Mouse (Mus musculus) adrenal gland, postnatal 14 days (tissue): ENCODE results near the gene Gjb1. TPM values are rescaled to one million over a fixed set of nuclear protein-coding genes. Genes with fewer than 3 reads are reported as not detected.
"Not testable (repeated sequence)": the region's sequence is repeated elsewhere in the genome, so short reads cannot be mapped to it uniquely, and the experiment has no call there.

Source experiments
- DNase-seq: peaks from one replicate; pipeline ENCODE4 v3.0.0; 2021; ENCODE audit warnings: mixed read lengths
- long read RNA-seq, 2 experiments: library from polyadenylated mRNA; stranded (forward); transcript quantifications; one replicate each; pipeline ENCODE4 v2.0.0; 2021
- total RNA-seq: library from RNA; stranded (reverse); gene quantifications from 2 replicates; pipeline ENCODE4 v1.2.3, GENCODE M21; 2021

Gjb1 gene
- total RNA-seq = 2.7 and 72.8 TPM in 2 replicates
- long read RNA-seq, experiment 1, partial matches to known transcripts = 2 of 2 reads
- long read RNA-seq, experiment 1, other reads (novel, unspliced or antisense) = 0 of 2 reads
- long read RNA-seq, experiment 2, transcript Gjb1-201 (2 exons, 1,565 nt) = major isoform, 20 of 39 reads
- long read RNA-seq, experiment 2, partial matches to known transcripts = 18 of 39 reads
- long read RNA-seq, experiment 2, other reads (novel, unspliced or antisense) = 1 of 39 reads

- DNase-seq = no peak
Observed at GRCm38 (mm10) chrX:101376190-101376968, at the start of gene Gjb1. Gene Gjb1, plus strand, starts transcription at chrX:101376378.

DNA sequence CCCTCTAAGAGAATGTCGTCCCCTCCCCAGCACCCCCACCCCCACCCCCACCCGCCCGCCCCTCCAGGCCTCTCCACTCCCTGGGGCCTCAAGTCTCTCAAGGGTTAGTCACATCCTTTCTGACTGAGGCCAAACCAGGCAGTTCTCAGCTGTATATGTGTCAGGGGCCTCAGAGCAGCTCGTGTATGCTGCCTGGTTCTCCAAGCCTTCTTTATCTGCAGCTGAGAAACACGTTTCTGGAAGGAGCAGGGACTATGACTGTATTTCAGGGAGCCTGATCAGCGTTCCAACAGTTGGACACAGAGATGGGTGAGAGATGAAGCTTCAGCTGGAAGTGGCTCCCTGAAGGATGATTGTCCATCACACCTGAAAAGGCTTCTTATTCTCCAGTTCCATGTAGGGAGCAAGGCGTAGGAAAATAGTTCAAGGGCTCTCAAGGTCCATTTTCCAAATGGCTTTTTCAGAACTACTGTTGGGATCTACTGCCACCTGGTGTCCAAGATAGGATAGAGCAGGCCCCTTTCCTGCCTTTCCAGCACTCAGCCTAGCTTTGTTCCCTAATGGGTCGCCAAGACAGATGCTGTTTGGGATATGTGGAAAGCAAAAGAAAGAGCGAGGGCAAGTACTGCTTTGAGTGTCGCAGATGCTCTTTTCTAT is 46.7 kb upstream of the Gjb1 start:
- DNase-seq = peak; percentile 70

DNA sequence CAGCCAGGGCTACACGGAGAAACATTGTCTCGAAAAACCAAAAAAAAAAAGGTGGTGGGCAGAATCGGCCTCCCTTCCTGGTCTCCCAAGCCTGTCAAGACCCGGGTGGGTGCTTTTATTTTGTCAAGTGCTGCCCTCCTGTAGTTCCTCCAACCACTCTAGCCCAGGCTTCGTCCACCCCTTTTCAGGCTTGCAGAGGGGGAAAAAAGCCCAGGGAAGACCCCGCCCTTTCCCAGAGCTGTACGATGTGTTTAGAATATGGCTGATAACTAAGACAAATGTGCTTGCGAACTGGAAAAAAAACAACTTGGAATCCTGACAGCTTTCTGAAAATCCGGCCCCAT is 44.2 kb upstream of the Gjb1 start:
- no peak for DNase-seq

GRCm38 (mm10) chrX:101332375-101333211 is 43.6 kb upstream of the Gjb1 start:
- peak; percentile 89 for DNase-seq

- DNase-seq = no peak
Observed at GRCm38 (mm10) chrX:101334606-101335005, 41.6 kb upstream of the Gjb1 start.

GRCm38 (mm10) chrX:101338666-101339065 is 37.5 kb upstream of the Gjb1 start:
- no peak for DNase-seq

GRCm38 (mm10) chrX:101342837-101343236 is 33.3 kb upstream of the Gjb1 start:
- DNase-seq = not testable (repeated sequence)

- DNase-seq = no peak
Observed at GRCm38 (mm10) chrX:101345456-101345855, 30.7 kb upstream of the Gjb1 start.

- no peak for DNase-seq
Observed at GRCm38 (mm10) chrX:101346475-101346874, 29.7 kb upstream of the Gjb1 start.

GRCm38 (mm10) chrX:101351188-101351587 is 25.0 kb upstream of the Gjb1 start:
- DNase-seq = no peak

DNA sequence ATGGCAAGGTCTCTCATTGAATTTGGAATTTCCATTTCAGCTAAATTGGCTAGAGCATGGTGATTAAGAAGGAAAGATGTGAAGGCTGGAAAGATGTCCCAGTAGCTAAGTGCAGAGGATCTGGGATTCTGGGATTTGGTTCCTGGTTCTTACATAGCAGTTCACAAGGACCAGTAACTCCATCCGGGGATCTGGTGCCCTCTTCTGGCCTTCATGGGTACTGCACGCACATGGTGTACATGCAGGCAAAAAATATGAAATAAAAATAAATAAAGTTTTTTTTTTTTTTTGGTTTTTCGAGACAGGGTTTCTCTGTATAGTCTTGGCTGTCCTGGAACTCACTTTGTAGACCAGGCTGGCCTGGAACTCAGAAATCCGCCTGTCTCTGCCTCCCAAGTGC is 17.3 kb upstream of the Gjb1 start:
- not testable (repeated sequence) for DNase-seq

DNA sequence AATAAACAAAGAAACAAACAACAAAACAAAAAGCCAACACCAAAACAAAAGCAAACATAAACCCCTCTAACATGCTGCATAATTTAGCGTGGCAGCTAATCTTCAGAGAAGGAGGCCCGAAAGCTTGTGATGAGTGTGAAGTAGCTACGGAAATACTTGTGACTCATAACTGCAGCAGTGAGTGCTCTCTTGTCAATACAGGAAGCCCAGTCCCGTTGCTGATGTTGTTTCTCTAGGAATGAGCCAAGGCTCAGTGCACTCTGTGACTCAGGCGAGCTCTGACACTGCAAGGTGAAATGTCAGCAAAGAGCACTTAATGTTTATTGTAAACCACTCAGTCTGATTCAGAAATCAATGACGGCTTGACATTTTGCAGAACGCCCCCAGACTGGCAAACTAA is 7.2 kb upstream of the Gjb1 start:
- DNase-seq = peak; percentile 13

- DNase-seq = no peak
Observed at GRCm38 (mm10) chrX:101370573-101370972, 5.6 kb upstream of the Gjb1 start.

DNA sequence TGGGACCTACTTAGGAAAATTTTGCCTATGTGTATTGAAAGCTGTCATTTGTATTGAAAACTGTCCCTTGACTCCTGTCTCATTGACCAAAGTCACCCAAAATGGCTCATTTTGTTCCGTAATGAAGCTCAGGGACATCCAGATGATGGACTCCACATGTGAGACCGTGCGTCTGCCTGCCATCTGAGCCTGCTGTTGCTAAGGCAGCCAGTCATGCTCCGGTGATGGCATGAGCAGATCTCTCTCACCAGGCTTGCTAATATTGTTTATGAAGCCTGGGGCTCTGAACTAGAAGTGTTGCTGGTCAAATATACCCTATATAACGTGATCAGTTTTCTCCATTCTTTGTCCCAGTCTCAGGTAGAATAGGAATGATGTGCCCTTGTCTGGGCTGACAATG is 3.2 kb upstream of the Gjb1 start:
- DNase-seq = no peak

DNA sequence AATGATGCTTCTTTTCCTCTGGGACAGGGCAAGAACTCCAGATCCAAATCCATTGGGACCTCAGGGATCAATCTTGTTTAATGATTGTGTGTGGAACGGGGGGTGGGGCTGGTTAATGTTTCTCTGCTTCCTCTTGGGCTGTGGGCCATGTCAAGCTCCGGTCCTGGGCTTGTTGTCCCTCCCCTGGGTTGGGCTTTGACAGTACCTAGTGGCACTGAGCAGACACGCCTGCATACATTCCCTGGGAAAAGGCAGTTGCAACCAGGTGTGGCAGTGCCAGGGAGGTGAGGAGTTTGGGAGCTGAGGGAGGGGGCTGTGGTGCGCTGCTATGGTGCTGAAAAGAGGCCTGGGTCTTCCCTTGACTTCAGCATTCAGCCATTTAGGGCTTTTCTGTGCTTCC is 898 bp downstream of the Gjb1 start:
- DNase-seq = no peak

- no peak for DNase-seq
Observed at GRCm38 (mm10) chrX:101379744-101380143, 3.6 kb downstream of the Gjb1 start.

DNA sequence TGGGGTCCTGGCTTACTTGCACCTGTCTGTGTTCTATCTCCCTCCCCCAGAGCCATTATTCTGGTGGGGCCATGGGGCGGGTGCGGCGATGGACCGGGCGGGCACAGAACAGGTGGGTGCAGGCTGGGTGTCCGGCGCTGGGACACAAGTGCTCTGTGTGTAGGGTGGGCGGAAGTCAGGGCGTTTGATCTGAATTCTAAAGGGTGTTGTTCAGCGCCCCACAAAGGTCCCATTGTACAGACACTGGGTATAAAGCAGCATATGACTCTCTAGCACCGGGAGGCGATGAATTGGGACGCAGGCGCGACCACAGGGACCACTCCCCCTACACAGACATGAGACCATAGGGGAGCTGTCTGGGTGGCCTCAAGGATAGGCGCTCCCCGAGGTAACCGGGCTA is 7.3 kb downstream of the Gjb1 start:
- DNase-seq = no peak

GRCm38 (mm10) chrX:101384439-101385137 is 8.4 kb downstream of the Gjb1 start:
- DNase-seq = no peak

- DNase-seq = no peak
Observed at GRCm38 (mm10) chrX:101386222-101386621, 10.0 kb downstream of the Gjb1 start.

- no peak for DNase-seq
Observed at GRCm38 (mm10) chrX:101388866-101389537, 12.8 kb downstream of the Gjb1 start.

GRCm38 (mm10) chrX:101394341-101394740 is 18.2 kb downstream of the Gjb1 start:
- DNase-seq = no peak
